Mouse (Mus musculus): Measurements from ENCODE around the gene Stk32b. TPM values are rescaled to one million over a fixed set of nuclear protein-coding genes. Genes with fewer than 3 reads are reported as not detected.

The Stk32b gene
- total RNA-seq, 2 experiments from 2014 or later, result 0.64 to 0.66 TPM

GRCm38 (mm10) chr5:37525363-37525762 is 191.6 kb downstream of the Stk32b start:
- DNase-seq (ENCODE audit: low spot score in 2 of 2), result no peak

DNA sequence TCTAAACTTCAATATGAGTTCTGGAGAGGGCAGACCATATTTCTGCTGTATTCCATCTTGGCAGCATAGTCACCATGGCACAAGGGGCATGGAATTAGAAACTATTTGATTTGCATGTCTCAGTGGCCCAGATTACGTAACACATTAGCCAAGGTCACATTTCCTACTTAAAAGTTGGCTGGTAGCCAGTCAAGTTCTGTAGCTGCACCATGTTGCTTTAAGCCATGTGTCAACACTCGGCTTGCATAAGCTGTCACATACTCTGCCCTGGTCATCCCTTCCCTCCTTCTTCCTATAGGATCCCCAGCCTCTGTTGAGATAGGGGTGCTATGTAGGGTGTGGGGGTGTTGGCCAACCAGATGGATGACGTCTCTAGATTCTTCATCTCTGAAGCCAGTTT is 196.5 kb downstream of the Stk32b start:
- no peak for DNase-seq (ENCODE audit: low spot score in 2 of 2)

- DNase-seq (ENCODE audit: low spot score in 2 of 2), result no peak
Measured at GRCm38 (mm10) chr5:37512479-37512878, 204.5 kb downstream of the Stk32b start.

DNA sequence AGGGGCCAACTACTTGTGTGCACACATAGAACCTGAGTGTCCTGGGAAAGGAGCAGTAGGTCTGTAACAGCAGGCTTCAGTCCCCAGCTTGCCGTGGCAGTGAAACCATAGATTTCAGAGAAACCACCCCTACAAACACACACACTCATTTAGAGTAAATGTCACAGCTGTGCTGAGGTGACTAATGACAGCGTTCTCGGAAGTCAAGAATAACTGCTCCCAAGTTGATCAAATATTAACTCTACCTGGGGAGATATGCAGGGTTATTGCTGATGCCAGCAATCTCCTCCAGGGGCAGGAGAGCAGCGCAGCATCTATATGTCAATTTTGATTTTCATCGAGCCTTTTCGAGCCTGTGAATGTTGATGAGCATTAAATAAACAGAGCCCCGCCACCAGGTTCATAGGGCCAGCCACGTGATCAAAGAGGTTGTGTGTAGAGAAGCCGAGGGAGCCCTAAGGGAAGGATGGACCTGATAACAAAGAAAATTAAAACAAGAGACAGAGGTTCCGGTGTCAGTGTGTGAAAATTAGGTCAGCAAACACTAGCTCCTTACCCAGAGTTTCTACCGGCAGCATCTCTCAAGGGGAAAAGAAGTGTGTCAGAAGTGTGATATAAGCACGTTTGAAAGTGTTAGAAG is 210.0 kb downstream of the Stk32b start:
- DNase-seq (ENCODE audit: low spot score in 2 of 2), result no peak

DNA sequence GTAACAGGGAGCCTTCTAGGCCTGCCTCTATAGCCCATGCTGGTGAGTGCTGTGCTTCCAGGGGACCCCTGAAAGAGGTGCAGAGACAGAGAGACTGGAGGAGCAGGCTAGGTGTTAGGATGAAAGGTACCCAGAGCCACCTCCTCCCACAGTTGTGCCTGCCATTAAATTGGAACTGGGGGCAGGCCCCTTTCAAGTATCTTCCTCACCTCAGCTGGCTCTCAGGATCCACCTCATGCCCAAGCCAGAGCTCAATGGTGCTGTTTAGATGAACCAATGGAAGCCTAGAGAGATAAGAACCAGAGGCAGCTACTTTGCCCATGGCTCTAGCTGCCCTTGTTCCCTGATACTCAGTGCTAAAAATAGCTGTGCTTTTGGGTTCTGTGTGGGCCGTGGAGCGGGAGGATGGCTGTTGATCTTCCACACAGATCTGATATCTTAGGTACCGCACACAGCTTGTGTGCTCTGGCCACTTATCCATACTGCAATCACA is 221.9 kb downstream of the Stk32b start:
- no peak for DNase-seq (ENCODE audit: low spot score in 2 of 2)

GRCm38 (mm10) chr5:37472025-37472608 is 244.9 kb downstream of the Stk32b start:
- DNase-seq (ENCODE audit: low spot score in 2 of 2), result no peak

GRCm38 (mm10) chr5:37471584-37471983 is 245.4 kb downstream of the Stk32b start:
- DNase-seq (ENCODE audit: low spot score in 2 of 2), result no peak

- DNase-seq (ENCODE audit: low spot score in 2 of 2), result no peak
Measured at GRCm38 (mm10) chr5:37469031-37469430, 247.9 kb downstream of the Stk32b start.

GRCm38 (mm10) chr5:37467646-37468045 is 249.3 kb downstream of the Stk32b start:
- DNase-seq (ENCODE audit: low spot score in 2 of 2), result no peak

DNA sequence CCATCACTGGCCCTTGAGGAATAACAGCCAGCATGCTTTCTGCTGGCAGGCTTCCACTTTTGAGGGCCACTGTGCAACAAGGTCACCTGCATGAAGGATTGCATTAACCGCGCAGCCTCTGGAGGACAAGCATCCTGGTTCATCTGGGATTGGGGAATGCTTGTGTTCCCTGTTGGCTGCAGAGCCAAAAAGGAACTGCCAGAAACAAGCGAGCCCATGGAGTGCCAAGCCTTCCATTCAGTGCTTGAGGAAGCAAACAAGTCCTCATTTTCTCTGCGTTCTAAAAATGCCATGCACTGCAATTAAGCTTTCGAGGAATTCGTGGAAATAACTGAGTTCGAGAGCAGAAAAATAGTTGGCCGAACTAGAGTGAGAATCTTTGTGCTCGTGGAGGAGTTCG is 251.5 kb downstream of the Stk32b start:
- DNase-seq (ENCODE audit: low spot score in 2 of 2), result no peak

- no peak for DNase-seq (ENCODE audit: low spot score in 2 of 2)
Measured at GRCm38 (mm10) chr5:37458236-37458635, 258.7 kb downstream of the Stk32b start.

- no peak for DNase-seq (ENCODE audit: low spot score in 2 of 2)
Measured at GRCm38 (mm10) chr5:37457831-37458230, 259.1 kb downstream of the Stk32b start.

GRCm38 (mm10) chr5:37457191-37457590 is 259.8 kb downstream of the Stk32b start:
- DNase-seq (ENCODE audit: low spot score in 2 of 2), result no peak

GRCm38 (mm10) chr5:37456590-37456989 is 260.4 kb downstream of the Stk32b start:
- DNase-seq (ENCODE audit: low spot score in 2 of 2), result no peak

GRCm38 (mm10) chr5:37447546-37447945 is 269.4 kb downstream of the Stk32b start:
- no peak for DNase-seq (ENCODE audit: low spot score in 2 of 2)

GRCm38 (mm10) chr5:37442767-37443166 is 274.2 kb downstream of the Stk32b start:
- no peak for DNase-seq (ENCODE audit: low spot score in 2 of 2)

DNA sequence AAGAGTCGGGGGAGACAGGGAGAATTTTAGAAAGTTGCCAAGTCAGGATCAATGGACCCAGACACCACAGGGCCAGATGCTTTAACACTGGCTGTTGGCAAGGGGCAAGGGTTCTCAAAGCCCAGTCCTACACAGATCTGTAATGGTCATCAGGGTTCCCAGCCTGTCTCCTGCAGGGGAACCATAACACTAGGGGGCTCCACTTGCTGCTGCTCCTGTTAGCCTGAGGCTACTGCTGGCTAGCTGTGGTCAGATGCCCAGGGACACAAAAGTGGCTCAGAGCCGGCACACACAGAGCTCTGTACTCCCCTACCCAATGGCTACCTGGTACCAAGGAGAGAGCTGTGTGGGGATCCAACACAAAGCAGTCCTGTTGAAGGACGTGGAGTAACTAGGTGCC is 281.6 kb downstream of the Stk32b start:
- DNase-seq (ENCODE audit: low spot score in 2 of 2), result no peak

DNA sequence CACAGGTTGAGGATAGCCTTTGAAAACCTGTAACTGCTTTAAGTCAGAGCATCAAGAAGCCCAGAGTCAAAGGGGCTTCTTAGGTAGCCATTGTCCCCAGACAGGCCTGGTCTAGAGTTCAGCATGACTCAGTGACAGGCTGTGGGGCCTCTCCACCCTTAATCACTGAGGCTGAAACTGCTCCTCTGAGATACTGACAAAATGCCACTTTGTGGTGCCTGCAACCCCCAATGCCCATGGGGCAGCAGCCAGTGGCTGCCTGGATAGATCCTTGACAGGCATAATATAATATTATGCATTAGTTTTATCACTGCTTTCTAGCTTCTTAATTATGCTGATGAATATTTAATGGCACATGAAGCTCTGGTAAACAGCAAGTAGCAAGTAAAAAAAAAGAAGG is 289.8 kb downstream of the Stk32b start:
- DNase-seq (ENCODE audit: low spot score in 2 of 2), result no peak

DNA sequence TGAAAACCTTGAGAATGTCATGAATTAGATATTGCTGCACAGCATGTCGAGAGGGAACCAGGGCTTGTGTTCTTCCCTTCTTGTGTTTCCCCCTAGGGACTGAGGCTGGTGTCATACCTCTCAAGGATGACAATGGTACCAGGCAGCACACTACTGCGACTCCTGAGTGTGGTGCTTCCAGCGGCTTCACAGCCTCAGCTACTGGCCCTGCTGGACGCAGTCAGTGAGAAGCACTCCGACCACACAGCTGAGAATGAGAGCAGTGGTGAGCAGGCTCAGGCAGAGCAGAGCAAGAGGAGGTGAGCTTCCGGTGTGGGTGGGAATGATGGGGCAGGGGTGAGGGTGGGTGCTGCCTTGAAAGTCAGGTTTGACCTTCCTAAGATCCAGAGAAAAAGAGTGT is 297.9 kb downstream of the Stk32b start:
- DNase-seq (ENCODE audit: low spot score in 2 of 2), result no peak

Data from adrenal gland, adult 18-20 months (tissue).